Mouse (Mus musculus) kidney, embryonic 16.5 days (tissue): ENCODE results near the gene Gcnt2. TPM values are rescaled to one million over a fixed set of nuclear protein-coding genes. Genes with fewer than 3 reads are reported as not detected.
A peak's percentile ranks its signal among the peaks of the same experiment; 100 is the strongest.

Experiments
- ATAC-seq: fragments of 200-750 bp; cut with Nextera tagmentation; 2 replicates; pipeline ENCODE4 v1.8.0; 2017; ENCODE audit warnings: moderate TSS enrichment; ENCODE audit not compliant: low FRiP score, low TSS enrichment
- H3K27ac ChIP-seq: fragments of 300-500 bp; sonication (generic); 2 replicates; pipeline ENCODE4 v1.5.1; 2014; ENCODE audit warnings: low read length
- H3K27me3 ChIP-seq: fragments of 300-500 bp; sonication (generic); 2 replicates; pipeline ENCODE4 v1.6.1; 2014; ENCODE audit warnings: low read length, control low read depth, mixed read lengths; ENCODE audit not compliant: insufficient read depth
- H3K36me3 ChIP-seq: fragments of 300-500 bp; sonication (generic); 2 replicates; pipeline ENCODE4 v1.6.1; 2014; ENCODE audit warnings: low read length, control low read depth, mixed read lengths; ENCODE audit not compliant: insufficient read depth
- H3K4me1 ChIP-seq: fragments of 300-500 bp; sonication (generic); 2 replicates; pipeline ENCODE4 v1.6.1; 2014; ENCODE audit warnings: low read length, control low read depth, mixed read lengths; ENCODE audit not compliant: insufficient read depth
- H3K4me2 ChIP-seq: fragments of 300-500 bp; sonication (generic); replicated peaks from 2 replicates; pipeline ENCODE4 v1.6.1; 2014; ENCODE audit warnings: low read depth, low read length
- H3K4me3 ChIP-seq: fragments of 300-500 bp; sonication (generic); 2 replicates; pipeline ENCODE4 v1.5.1; 2014; ENCODE audit warnings: mild to moderate bottlenecking, low read length
- H3K9ac ChIP-seq: fragments of 300-500 bp; sonication (generic); replicated peaks from 2 replicates; pipeline ENCODE4 v1.6.1; 2014; ENCODE audit warnings: low read length
- H3K9me3 ChIP-seq: fragments of 300-500 bp; sonication (generic); 2 replicates; pipeline ENCODE4 v1.6.1; 2016; ENCODE audit warnings: low read length, control low read depth
- WGBS: fragments of 180-500 bp; shearing (Covaris S2); extraction: QIAGEN DNeasy Blood & Tissue Kit; methylation state at CpG from one replicate; pipeline ENCODE4 v1.1.7; 2014; 5-methylcytosine and 5-hydroxymethylcytosine counted together
- polyA plus RNA-seq: library from polyadenylated mRNA; unstranded; fragments of >200 nt; fragmentation: Nextera tagmentation; extraction: Ambion mirVana; gene quantifications from 2 replicates; pipeline ENCODE4 v1.2.1, GENCODE M21; 2015

Gcnt2 gene
- 5.9 and 8.0 TPM in 2 replicates for polyA plus RNA-seq

DNA sequence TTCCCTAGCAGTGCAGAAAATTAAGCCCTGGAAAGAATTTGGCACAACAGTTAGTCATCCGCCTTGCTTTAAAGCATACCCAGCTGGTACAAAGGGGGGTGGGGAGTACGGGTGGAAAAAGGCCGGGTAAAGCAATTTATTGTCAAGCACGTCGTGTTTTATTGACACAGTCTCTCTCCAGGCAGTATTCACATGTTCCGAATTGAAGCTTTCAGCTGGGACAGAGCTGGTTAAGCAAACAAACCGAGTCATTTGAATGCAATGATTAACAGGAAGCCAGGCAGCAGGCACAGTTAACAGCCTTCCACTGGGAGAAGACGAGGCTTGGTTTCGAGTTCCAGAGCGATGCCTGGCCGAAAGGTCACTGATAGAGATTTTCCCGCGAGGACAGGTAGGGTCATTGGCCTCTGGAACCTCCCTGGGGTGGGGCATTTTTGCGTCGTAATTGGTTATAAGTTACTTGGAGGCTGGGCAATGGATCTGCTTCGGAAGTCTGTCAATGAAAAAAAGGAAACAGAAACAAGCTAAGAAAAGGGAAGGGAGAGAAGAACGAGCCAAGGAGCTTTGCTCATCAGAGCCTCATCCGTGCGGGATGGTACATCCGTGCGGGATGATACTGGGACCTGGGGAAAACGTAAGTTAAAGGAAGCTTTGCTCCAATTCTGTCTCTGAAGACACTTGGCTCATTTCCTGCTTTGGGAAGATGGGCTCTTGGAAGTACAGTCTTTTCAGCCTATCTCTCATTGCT is at the start of gene Gcnt2:
Gene Gcnt2, plus strand, starts transcription at position 103 of the 748 bp plus-strand sequence.
- H3K9me3 ChIP-seq = no peaks in the 10 kb centered on the region
- H3K27me3 ChIP-seq = no peaks in the 10 kb centered on the region
- WGBS = 19% methylated on average over 22 of the region's 22 CpGs
- peaks cover 20% of the 10 kb centered on the region for H3K4me1 ChIP-seq
- H3K9ac ChIP-seq = peak within 1 kb of the TSS; percentile 59
- H3K4me2 ChIP-seq = peak within 1 kb of the TSS; percentile 64
- peak; percentile 72 for ATAC-seq
- H3K36me3 ChIP-seq = no peaks in the 10 kb centered on the region
- peak within 1 kb of the TSS; percentile 65 for H3K27ac ChIP-seq
- H3K4me3 ChIP-seq = peak within 1 kb of the TSS; percentile 48

DNA sequence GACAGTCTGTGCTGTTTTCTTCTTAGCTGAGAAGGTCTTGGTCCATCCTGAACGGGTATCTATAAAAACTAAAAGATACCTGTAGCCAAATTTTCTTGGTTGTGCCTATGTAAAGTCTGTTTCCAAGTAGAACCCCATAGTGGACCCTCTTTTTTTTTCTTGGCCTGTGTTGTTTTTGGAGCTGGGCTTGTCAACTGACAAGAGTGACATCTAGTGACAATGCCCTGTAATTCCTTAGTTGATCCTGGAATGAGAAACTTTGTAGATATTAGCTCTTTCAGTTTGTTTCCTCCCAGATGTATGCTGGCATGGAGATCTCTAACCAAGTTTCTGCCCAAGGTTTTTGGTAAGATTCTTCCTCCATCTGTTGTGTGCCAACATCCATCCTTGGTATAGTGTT is 38.9 kb upstream of the Gcnt2 start:
- Histone ChIP-seq H3K9me3 (no peaks in the 10 kb centered on the region), H3K4me1 (no peaks in the 10 kb centered on the region), H3K4me3 (no peak overlapping the region), H3K9ac (no peak overlapping the region), H3K4me2 (no peak overlapping the region), H3K36me3 (no peaks in the 10 kb centered on the region), H3K27ac (no peak overlapping the region), H3K27me3 (no peaks in the 10 kb centered on the region)
- ATAC-seq = no peak
- 54% methylated on average over 1 of the region's 1 CpGs for WGBS

DNA sequence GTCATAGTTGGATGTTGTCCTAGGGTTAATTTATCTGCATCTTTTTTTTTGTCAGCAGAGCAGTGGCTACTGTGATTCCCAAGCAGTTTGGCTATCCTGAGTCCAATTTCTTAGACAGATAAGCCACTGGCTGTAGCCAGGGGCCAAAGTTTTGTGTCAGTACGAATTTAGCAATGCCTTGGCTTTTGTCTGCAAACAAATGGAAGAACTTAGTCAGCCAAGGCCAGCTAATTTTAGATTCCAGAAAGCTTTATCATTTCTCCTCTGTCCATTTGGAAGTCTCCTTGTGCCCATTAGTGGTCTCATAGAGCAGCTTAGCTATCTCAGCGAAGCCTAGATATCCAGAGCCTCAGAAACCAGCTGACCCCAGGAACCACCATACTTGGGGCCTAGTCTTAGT is 37.6 kb upstream of the Gcnt2 start:
- 75% methylated on average over 2 of the region's 2 CpGs for WGBS
- Histone ChIP-seq H3K4me2 (no peak overlapping the region), H3K27me3 (no peaks in the 10 kb centered on the region), H3K36me3 (no peaks in the 10 kb centered on the region), H3K27ac (no peak overlapping the region), H3K9ac (no peak overlapping the region), H3K4me3 (no peak overlapping the region), H3K4me1 (no peaks in the 10 kb centered on the region), H3K9me3 (no peaks in the 10 kb centered on the region)
- no peak for ATAC-seq

- Histone ChIP-seq H3K4me2 (no peak overlapping the region), H3K27ac (no peak overlapping the region), H3K4me3 (no peak overlapping the region), H3K36me3 (no peaks in the 10 kb centered on the region), H3K4me1 (0 out of 2 replicates have a peak, but pooled peaks cover 3% of the 10 kb centered on the region), H3K9me3 (no peaks in the 10 kb centered on the region), H3K9ac (no peak overlapping the region), H3K27me3 (no peaks in the 10 kb centered on the region)
- WGBS = 65% methylated on average over 10 of the region's 10 CpGs
- no peak for ATAC-seq
These were observed 18.3 kb upstream of the Gcnt2 start for GRCm38 (mm10) chr13:40841146-40841787.

- Histone ChIP-seq H3K36me3 (no peaks in the 10 kb centered on the region), H3K9me3 (no peaks in the 10 kb centered on the region), H3K27ac (no peak overlapping the region), H3K4me2 (no peak overlapping the region), H3K4me3 (no peak overlapping the region), H3K9ac (no peak overlapping the region), H3K27me3 (no peaks in the 10 kb centered on the region), H3K4me1 (0 out of 2 replicates have a peak, but pooled peaks cover 3% of the 10 kb centered on the region)
- ATAC-seq = no peak
- 24% methylated on average over 1 of the region's 1 CpGs for WGBS
These were observed 17.4 kb upstream of the Gcnt2 start for GRCm38 (mm10) chr13:40842141-40842540.

- peak overlapping the region; percentile 45 for H3K4me2 ChIP-seq
- WGBS = 17% methylated on average over 5 of the region's 5 CpGs
- H3K4me1 ChIP-seq = 0 out of 2 replicates have a peak, but pooled peaks cover 3% of the 10 kb centered on the region
- 0 out of 2 replicates have a peak, but pooled peaks have one; percentile 69 for ATAC-seq
- no peaks in the 10 kb centered on the region for H3K9me3 ChIP-seq
- H3K36me3 ChIP-seq = no peaks in the 10 kb centered on the region
- peak overlapping the region; percentile 5; the same call in 1 of the 2 replicates for H3K4me3 ChIP-seq
- H3K27me3 ChIP-seq = no peaks in the 10 kb centered on the region
- H3K9ac ChIP-seq = no peak overlapping the region; the same call in 1 of the 2 replicates
- H3K27ac ChIP-seq = no peak overlapping the region
These were observed 16.0 kb upstream of the Gcnt2 start for GRCm38 (mm10) chr13:40843418-40844067.

DNA sequence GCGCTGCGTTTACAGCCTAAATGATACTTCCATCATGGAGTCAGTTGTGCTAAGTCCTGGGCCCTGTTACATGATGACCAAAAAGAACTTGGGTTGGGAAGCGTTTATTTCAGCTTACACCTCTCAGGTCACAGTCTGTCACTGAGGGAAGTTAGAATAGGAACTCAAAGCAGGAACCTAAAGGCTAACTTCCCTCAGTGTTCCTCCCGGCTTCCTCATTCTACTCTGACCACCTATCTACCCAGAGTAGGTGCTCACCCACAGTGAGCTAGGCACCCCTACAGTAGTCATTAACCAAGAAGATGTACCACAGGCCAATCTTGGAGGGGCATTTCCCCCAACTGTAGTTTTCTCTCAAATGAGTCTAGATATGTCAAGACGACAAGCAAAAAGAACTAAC is 15.4 kb upstream of the Gcnt2 start:
- H3K27me3 ChIP-seq = no peaks in the 10 kb centered on the region
- no peak overlapping the region for H3K9ac ChIP-seq
- WGBS = 91% methylated on average over 5 of the region's 5 CpGs
- no peak overlapping the region for H3K27ac ChIP-seq
- H3K4me3 ChIP-seq = no peak overlapping the region
- H3K9me3 ChIP-seq = no peaks in the 10 kb centered on the region
- 0 out of 2 replicates have a peak, but pooled peaks cover 3% of the 10 kb centered on the region for H3K4me1 ChIP-seq
- no peak overlapping the region for H3K4me2 ChIP-seq
- no peak for ATAC-seq
- no peaks in the 10 kb centered on the region for H3K36me3 ChIP-seq

DNA sequence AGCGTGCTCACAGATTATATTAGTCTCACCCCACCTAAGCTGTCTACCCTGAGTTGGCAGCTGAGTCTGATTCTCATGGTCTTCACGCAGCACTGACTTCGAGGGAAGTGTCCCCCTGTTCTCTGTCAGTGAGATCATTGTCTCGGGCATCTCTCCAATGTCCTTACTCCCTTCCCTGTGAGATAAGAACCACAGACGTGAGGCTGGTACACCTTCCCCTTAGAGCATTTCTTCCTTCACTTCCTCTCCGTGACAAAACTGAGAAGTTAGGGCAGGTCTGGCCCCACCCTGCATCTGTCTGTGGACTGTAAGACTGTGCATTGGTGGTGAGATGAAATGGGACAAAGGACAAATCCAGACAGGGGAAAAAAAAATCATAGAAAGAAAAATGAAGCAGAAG is 13.6 kb upstream of the Gcnt2 start:
- Histone ChIP-seq H3K9me3 (no peaks in the 10 kb centered on the region), H3K4me2 (no peak overlapping the region), H3K9ac (no peak overlapping the region), H3K27ac (no peak overlapping the region), H3K4me1 (0 out of 2 replicates have a peak, but pooled peaks cover 3% of the 10 kb centered on the region), H3K4me3 (no peak overlapping the region), H3K36me3 (no peaks in the 10 kb centered on the region), H3K27me3 (no peaks in the 10 kb centered on the region)
- WGBS = 47% methylated on average over 6 of the region's 6 CpGs
- no peak for ATAC-seq

DNA sequence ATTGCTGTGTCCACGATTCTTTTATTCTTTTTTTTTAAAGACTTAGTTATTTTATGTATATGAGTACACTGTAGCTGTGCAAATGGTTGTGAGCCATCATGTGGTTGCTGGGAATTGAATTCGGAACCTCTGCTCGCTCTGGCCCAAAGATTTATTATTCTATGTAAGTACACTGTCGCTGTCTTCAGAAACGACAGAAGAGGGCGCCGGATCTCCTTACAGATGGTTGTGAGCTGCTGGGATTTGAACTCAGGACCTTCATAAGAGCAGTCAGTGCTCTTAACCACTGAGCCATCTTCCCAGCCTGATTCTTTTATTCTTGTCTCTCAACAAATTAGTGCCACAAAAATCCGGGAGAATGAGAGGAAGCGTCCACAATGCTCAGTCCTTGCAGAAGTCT is 13.2 kb upstream of the Gcnt2 start:
- ATAC-seq = no peak
- no peak overlapping the region for H3K27ac ChIP-seq
- WGBS = 57% methylated on average over 9 of the region's 9 CpGs

More for the DNA sequence above, 13.2 kb upstream of the Gcnt2 start:
- no peak overlapping the region for H3K4me3 ChIP-seq
- no peaks in the 10 kb centered on the region for H3K9me3 ChIP-seq
- no peak overlapping the region for H3K9ac ChIP-seq
- 0 out of 2 replicates have a peak, but pooled peaks cover 3% of the 10 kb centered on the region for H3K4me1 ChIP-seq
- no peaks in the 10 kb centered on the region for H3K36me3 ChIP-seq
- H3K4me2 ChIP-seq = no peak overlapping the region
- no peaks in the 10 kb centered on the region for H3K27me3 ChIP-seq
